Mouse (Mus musculus) E14TG2a.4 (cell line): ENCODE data around the gene Ercc6l2.

Experiments
- H3K27me3 ChIP-seq: 2 replicates; pipeline ENCODE4 v1.6.1; 2014; ENCODE audit warnings: low read length, control low read depth; ENCODE audit not compliant: insufficient read depth
- H3K36me3 ChIP-seq: 2 replicates; pipeline ENCODE4 v1.6.1; 2014; ENCODE audit warnings: low read length, control low read depth; ENCODE audit not compliant: insufficient read depth
- H3K4me1 ChIP-seq: replicated peaks from 2 replicates; pipeline ENCODE4 v1.6.1; 2014; ENCODE audit warnings: low read depth, low read length, control low read depth
- H3K4me3 ChIP-seq: replicated peaks from 2 replicates; pipeline ENCODE4 v1.5.1; 2014; ENCODE audit warnings: mild to moderate bottlenecking, low read length
- H3K9me3 ChIP-seq: 2 replicates; pipeline ENCODE4 v1.6.1; 2014; ENCODE audit warnings: low read length, control low read depth
- CTCF ChIP-seq: conservative IDR thresholded peaks from 2 replicates; pipeline ENCODE4 v1.5.1; 2014; ENCODE audit warnings: low read length
- NANOG ChIP-seq: IDR thresholded peaks from 2 replicates; pipeline ENCODE4 v1.6.1; 2014; ENCODE audit warnings: borderline replicate concordance, low read length, mixed read lengths
- POU5F1 ChIP-seq: IDR thresholded peaks from 2 replicates; pipeline ENCODE4 v1.6.1; 2014; ENCODE audit warnings: low read length, borderline replicate concordance

Gene Ercc6l2

GRCm38 (mm10) chr13:63901714-63902597, 86.9 kb downstream of the Ercc6l2 start:
- H3K4me3 ChIP-seq, result peak overlapping the region; percentile 63
- no peaks in the 10 kb centered on the region for H3K9me3 ChIP-seq
- peaks cover 19% of the 10 kb centered on the region for H3K4me1 ChIP-seq
- H3K36me3 ChIP-seq, result peaks cover 15% of the 10 kb centered on the region
- no peak for TF ChIP-seq POU5F1
- TF ChIP-seq CTCF, result no peak
- TF ChIP-seq NANOG, result no peak
- H3K27me3 ChIP-seq, result peaks cover 15% of the 10 kb centered on the region; the same call in 1 of the 2 replicates

DNA sequence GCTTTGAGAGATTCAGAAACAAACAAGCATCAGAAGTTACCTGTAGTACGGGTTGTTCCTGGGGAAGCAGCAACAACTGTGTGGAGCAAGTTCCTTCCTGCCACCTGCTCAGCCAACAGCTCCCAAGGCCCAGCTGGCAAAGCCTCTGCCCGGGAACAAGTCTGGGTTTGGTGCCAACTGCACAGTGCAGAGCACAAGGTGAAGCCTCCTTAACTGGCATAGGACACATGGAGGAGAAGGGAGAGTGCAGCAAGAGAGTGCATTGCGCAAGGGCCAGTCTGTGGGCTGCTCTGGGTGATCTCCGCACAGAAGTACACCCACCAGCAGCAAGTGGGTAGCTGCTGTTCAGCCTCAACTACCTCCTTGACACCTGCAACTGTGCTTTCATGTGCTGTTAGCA, 91.5 kb downstream of the Ercc6l2 start:
- Histone ChIP-seq H3K4me3 (no peak overlapping the region), H3K9me3 (no peaks in the 10 kb centered on the region), H3K27me3 (peaks cover 15% of the 10 kb centered on the region; the same call in 1 of the 2 replicates), H3K4me1 (peaks cover 19% of the 10 kb centered on the region), H3K36me3 (no peaks in the 10 kb centered on the region)
- no peak for TF ChIP-seq POU5F1
- TF ChIP-seq CTCF, result no peak
- no peak for TF ChIP-seq NANOG

GRCm38 (mm10) chr13:63907437-63907836, 92.4 kb downstream of the Ercc6l2 start:
- Histone ChIP-seq H3K4me1 (peaks cover 10% of the 10 kb centered on the region; the same call in 1 of the 2 replicates), H3K9me3 (no peaks in the 10 kb centered on the region), H3K4me3 (no peak overlapping the region), H3K27me3 (peaks cover 6% of the 10 kb centered on the region; the same call in 1 of the 2 replicates), H3K36me3 (no peaks in the 10 kb centered on the region)
- TF ChIP-seq CTCF (no peak), NANOG (no peak), POU5F1 (no peak)

DNA sequence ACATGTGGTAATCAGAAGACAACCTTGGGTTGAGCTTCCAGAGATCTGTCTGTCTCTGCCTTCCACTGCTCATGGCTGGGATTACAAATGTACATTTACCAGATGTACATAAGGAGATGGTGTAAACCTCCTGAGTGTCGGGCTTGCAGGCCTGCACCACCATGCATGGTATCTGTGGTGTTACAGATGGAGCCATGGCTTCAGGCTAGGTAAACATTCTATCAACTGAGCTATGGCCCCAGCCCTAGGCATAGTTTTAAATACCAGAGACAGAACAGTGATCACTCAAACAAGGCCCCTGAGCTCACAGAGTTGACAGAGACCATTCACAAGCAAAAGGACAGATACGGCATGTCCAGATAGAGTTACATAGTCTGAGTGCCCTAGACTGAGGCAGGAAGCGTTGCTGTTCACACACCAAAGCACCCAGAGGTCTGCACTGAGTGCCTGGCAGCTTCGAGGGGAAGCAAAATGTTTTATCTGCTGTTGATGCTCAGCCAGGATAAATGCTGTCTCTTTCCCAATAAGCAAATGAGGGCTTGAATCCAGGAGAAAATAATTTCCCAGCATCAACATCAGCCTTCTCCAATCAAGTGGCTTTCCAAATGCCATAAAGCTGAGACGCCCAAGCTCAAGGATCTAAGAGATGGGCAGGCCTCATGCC, 95.2 kb downstream of the Ercc6l2 start:
- no peaks in the 10 kb centered on the region for H3K9me3 ChIP-seq
- H3K4me3 ChIP-seq, result no peak overlapping the region
- H3K36me3 ChIP-seq, result no peaks in the 10 kb centered on the region
- peaks cover 18% of the 10 kb centered on the region for H3K4me1 ChIP-seq
- TF ChIP-seq NANOG, result no peak
- no peak for TF ChIP-seq CTCF
- TF ChIP-seq POU5F1, result no peak
- H3K27me3 ChIP-seq, result no peaks in the 10 kb centered on the region

- TF ChIP-seq NANOG, result no peak
- TF ChIP-seq POU5F1, result no peak
- no peak for TF ChIP-seq CTCF
These were observed 96.6 kb downstream of the Ercc6l2 start for GRCm38 (mm10) chr13:63911617-63912016.

GRCm38 (mm10) chr13:63913136-63913535, 98.1 kb downstream of the Ercc6l2 start:
- H3K4me3 ChIP-seq, result no peak overlapping the region
- TF ChIP-seq CTCF, result no peak
- no peak for TF ChIP-seq POU5F1
- TF ChIP-seq NANOG, result no peak
- H3K4me1 ChIP-seq, result peaks cover 40% of the 10 kb centered on the region
- H3K36me3 ChIP-seq, result no peaks in the 10 kb centered on the region
- H3K27me3 ChIP-seq, result no peaks in the 10 kb centered on the region
- H3K9me3 ChIP-seq, result no peaks in the 10 kb centered on the region

More at GRCm38 (mm10) chr13:63911617-63912016, 96.6 kb downstream of the Ercc6l2 start:
- Histone ChIP-seq H3K36me3 (no peaks in the 10 kb centered on the region), H3K9me3 (no peaks in the 10 kb centered on the region), H3K4me3 (no peak overlapping the region), H3K27me3 (no peaks in the 10 kb centered on the region), H3K4me1 (peaks cover 32% of the 10 kb centered on the region)

- H3K36me3 ChIP-seq, result no peaks in the 10 kb centered on the region
- TF ChIP-seq POU5F1 (no peak), NANOG (no peak), CTCF (no peak)
These were observed 100.1 kb downstream of the Ercc6l2 start for GRCm38 (mm10) chr13:63915176-63915575.

DNA sequence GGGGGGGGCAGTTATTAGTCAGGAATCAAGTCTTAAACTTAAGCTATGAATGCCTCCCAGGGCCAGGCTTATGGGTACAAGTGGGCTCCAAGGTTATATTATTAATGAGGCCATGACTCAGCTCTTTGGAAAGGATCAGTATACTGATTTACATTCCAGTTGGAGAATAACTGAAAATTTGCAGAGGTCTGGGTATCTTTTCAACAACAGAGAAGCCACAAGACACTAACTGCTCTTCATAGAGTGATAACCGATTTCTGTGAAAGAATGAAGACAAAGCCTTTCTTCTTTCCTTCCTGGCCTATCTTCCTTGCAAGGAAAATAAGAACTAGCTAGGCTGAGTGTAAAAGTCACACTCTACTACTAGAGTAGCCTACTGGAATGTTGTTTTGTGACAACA, 100.6 kb downstream of the Ercc6l2 start:
- Histone ChIP-seq H3K9me3 (no peaks in the 10 kb centered on the region), H3K36me3 (no peaks in the 10 kb centered on the region), H3K4me1 (peaks cover 46% of the 10 kb centered on the region), H3K4me3 (no peak overlapping the region), H3K27me3 (no peaks in the 10 kb centered on the region)
- TF ChIP-seq CTCF (no peak), NANOG (no peak), POU5F1 (no peak)

More at GRCm38 (mm10) chr13:63915176-63915575, 100.1 kb downstream of the Ercc6l2 start:
- no peak overlapping the region for H3K4me3 ChIP-seq
- H3K4me1 ChIP-seq, result peaks cover 46% of the 10 kb centered on the region
- no peaks in the 10 kb centered on the region for H3K27me3 ChIP-seq
- no peaks in the 10 kb centered on the region for H3K9me3 ChIP-seq
